Mouse (Mus musculus) liver, embryonic 14.5 days (tissue): ENCODE data around the gene Dynlt1a.
"Not testable (repeated sequence)": the region's sequence is repeated elsewhere in the genome, so short reads cannot be mapped to it uniquely, and the experiment has no call there.

Experiments used
- CTCF ChIP-seq: IDR thresholded peaks from 2 replicates; pipeline ENCODE4 v1.5.1; 2016; ENCODE audit warnings: antibody characterized with exemption, low read depth, control low read depth
- EP300 ChIP-seq: IDR thresholded peaks from 2 replicates; pipeline ENCODE4 v1.6.1; 2016; ENCODE audit warnings: antibody characterized with exemption, low read depth

- not testable (repeated sequence) for TF ChIP-seq CTCF, EP300
These were observed 36.8 kb downstream of the Dynlt1a start for GRCm38 (mm10) chr17:6280513-6280912.
